Mouse (Mus musculus): ENCODE data around the gene Pgm2.

DNA sequence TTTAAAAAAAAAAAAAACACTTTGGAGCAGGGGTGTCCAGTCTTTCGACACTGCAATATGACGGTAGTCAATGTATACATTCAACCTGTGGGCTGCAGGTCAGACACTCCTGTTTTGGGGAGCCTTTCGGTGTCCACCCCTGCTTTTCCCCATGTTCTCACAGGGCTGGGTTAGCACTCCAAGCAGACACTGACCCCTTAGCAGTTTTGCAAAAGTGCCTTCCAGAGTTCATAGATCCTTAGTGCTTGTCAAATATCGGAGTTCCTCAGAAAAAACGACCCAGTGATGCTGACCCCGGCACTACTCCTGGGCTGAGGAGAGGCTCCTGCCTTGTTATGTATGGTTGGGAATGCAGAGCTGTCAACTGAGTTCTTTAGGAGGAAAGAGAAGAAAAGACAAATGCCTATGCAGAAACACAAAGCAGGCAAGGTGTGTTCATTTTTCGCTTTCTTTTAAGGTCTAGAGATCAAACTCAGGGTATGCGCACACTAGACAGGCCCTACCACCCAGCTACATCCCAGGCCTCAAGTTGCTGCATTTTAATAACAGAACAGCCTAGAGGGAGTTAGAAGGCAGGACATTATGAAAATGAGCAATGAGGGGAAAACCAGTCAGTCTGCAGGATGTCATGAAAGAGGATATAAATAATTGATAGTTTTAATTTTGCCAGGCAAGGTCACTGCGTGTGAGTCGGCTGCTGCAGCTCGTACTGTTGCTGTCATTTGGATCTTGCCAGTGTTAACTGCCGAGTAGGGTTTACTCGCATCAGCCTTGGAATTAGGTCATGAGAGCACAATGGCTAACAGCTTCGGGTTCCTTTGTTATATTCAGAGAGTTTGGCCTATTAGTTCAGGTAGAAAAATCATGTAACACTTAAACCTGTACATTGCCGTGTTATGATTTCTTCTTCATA, 9.0 kb upstream of the Pgm2 start:
- TF ChIP-seq POLR2AphosphoS2 (IDR thresholded peaks at IDR 0.05; ENCODE audit: insufficient read length, low read depth) (no peak), POLR2A (IDR thresholded peaks at IDR 0.05; ENCODE audit: insufficient read length, low read depth) (no peak), REST (IDR thresholded peaks at IDR 0.05; ENCODE audit: insufficient read depth, insufficient read length) (no peak), MAX (IDR thresholded peaks at IDR 0.05; ENCODE audit: low read depth) (no peak), CEBPB (IDR thresholded peaks at IDR 0.05; ENCODE audit: insufficient read depth, poor library complexity, severe bottlenecking) (no peak), USF1 (IDR thresholded peaks at IDR 0.05; ENCODE audit: low read depth) (no peak), E2F4 (IDR thresholded peaks at IDR 0.05; ENCODE audit: insufficient read depth) (no peak), TCF12 (IDR thresholded peaks at IDR 0.05; ENCODE audit: insufficient read depth, poor library complexity, severe bottlenecking) (no peak), MYOG (IDR thresholded peaks at IDR 0.05; ENCODE audit: control insufficient read depth in 1 of 3, insufficient read depth in 1 of 3, insufficient read length in 2 of 3, low read depth in 2 of 3) (no peak), SRF (IDR thresholded peaks at IDR 0.05; ENCODE audit: control insufficient read depth, insufficient read length, low read depth) (no peak)
